In genomic region chr10:61128701-61129365, GRCm38 (mm10) we compare ENCODE assay signal across 21 mouse cellular contexts. TPM values are rescaled to one million over a fixed set of nuclear protein-coding genes. Genes with fewer than 3 reads are reported as not detected.
"Had no signal": no experiment of that assay in that cellular context is flagged by ENCODE, and none has a peak within 500 bp of the region (broad histone marks: within the 10 kb centered on the region; RNA-seq: fewer than 3 reads in every experiment).

No protein-coding gene starts in this region.

- H3K9me3 ChIP-seq: intestine, embryonic 15.5 days; midbrain, embryonic 12.5 days; midbrain, embryonic 15.5 days; neural tube, embryonic 12.5 days; neural tube, embryonic 15.5 days; stomach, embryonic 15.5 days had no signal

- H3K27me3 ChIP-seq: intestine, embryonic 15.5 days; midbrain, embryonic 12.5 days; midbrain, embryonic 15.5 days; neural tube, embryonic 12.5 days; neural tube, embryonic 15.5 days; stomach, embryonic 15.5 days had no signal

- DNase-seq: kidney, adult 2 months; kidney, postnatal 25 days; layer of hippocampus, adult 9-11 months; lung, adult 2 months; right cerebral cortex, adult 18-20 months; right cerebral cortex, postnatal 14 days; right cerebral cortex, postnatal 4 days; spleen, adult 18-20 months; thymus, postnatal 25 days had no signal

- ATAC-seq: intestine, embryonic 15.5 days; midbrain, embryonic 15.5 days had no signal

- H3K4me2 ChIP-seq: intestine, embryonic 15.5 days; midbrain, embryonic 12.5 days; midbrain, embryonic 15.5 days; neural tube, embryonic 12.5 days; neural tube, embryonic 15.5 days; stomach, embryonic 15.5 days had no signal

- H3K4me1 ChIP-seq: intestine, embryonic 15.5 days; midbrain, embryonic 12.5 days; midbrain, embryonic 15.5 days; neural tube, embryonic 12.5 days; neural tube, embryonic 15.5 days; stomach, embryonic 15.5 days had no signal

- H3K9ac ChIP-seq: intestine, embryonic 15.5 days; midbrain, embryonic 12.5 days; midbrain, embryonic 15.5 days; neural tube, embryonic 12.5 days; neural tube, embryonic 15.5 days; stomach, embryonic 15.5 days had no signal

- H3K4me3 ChIP-seq: intestine, embryonic 15.5 days; layer of hippocampus, adult 2 months; midbrain, embryonic 12.5 days; midbrain, embryonic 15.5 days; neural tube, embryonic 12.5 days; neural tube, embryonic 15.5 days; stomach, embryonic 15.5 days had no signal

- H3K27ac ChIP-seq: intestine, embryonic 15.5 days; kidney, postnatal 0 days; layer of hippocampus, adult 2 months; macrophage; midbrain, embryonic 12.5 days; midbrain, embryonic 15.5 days; neural tube, embryonic 12.5 days; neural tube, embryonic 15.5 days; stomach, embryonic 15.5 days had no signal

- H3K36me3 ChIP-seq: intestine, embryonic 15.5 days; midbrain, embryonic 15.5 days had no signal

RNA-seq across cellular contexts. Expression of gene Pcbd1, which starts 39.7 kb away (rescaled TPM):
- total RNA-seq: megakaryocyte, adult 5-6 weeks had no signal
- polyA plus RNA-seq: macrophage had no signal

RNA-seq across cellular contexts. Expression of gene Tbata, which starts 42.9 kb away (rescaled TPM):
- total RNA-seq: megakaryocyte, adult 5-6 weeks had no signal
- polyA plus RNA-seq: intestine, embryonic 15.5 days; kidney, embryonic 14.5 days; limb, embryonic 11.5 days; macrophage; midbrain, embryonic 12.5 days; midbrain, embryonic 15.5 days; neural tube, embryonic 15.5 days; stomach, embryonic 15.5 days had no signal
